Mouse (Mus musculus): ENCODE measurements at regions not wholly inside any gene's neighbourhood (a gene's known extent, or its start where the extent isn't known, plus 50 kb on each side); places are given as distances from the start of the nearest gene placed in this dataset.

- no peak for DNase-seq (ENCODE audit: low spot score)
Observed at GRCm38 (mm10) chr8:8183233-8183622, 477.8 kb downstream of the Efnb2 start.

GRCm38 (mm10) chr8:8182616-8183232 lies 478.3 kb downstream of the Efnb2 start:
- no peak for DNase-seq (ENCODE audit: low spot score)

GRCm38 (mm10) chr8:8182108-8182507 lies 478.9 kb downstream of the Efnb2 start:
- DNase-seq (ENCODE audit: low spot score) = no peak

GRCm38 (mm10) chr8:8174286-8174685 lies 486.8 kb downstream of the Efnb2 start:
- DNase-seq (ENCODE audit: low spot score) = peak; percentile 33

GRCm38 (mm10) chr8:8168674-8169073 lies 492.4 kb downstream of the Efnb2 start:
- DNase-seq (ENCODE audit: low spot score) = no peak

- no peak for DNase-seq (ENCODE audit: low spot score)
Observed at GRCm38 (mm10) chr8:8168250-8168649, 492.8 kb downstream of the Efnb2 start.

- no peak for DNase-seq (ENCODE audit: low spot score)
Observed at GRCm38 (mm10) chr8:8147527-8147926, 513.5 kb downstream of the Efnb2 start.

GRCm38 (mm10) chr8:8142933-8143495 lies 518.0 kb downstream of the Efnb2 start:
- DNase-seq (ENCODE audit: low spot score) = no peak

- DNase-seq (ENCODE audit: low spot score) = no peak
Observed at GRCm38 (mm10) chr8:8142461-8142860, 518.6 kb downstream of the Efnb2 start.

- DNase-seq (ENCODE audit: low spot score) = no peak
Observed at GRCm38 (mm10) chr8:8139720-8140119, 521.3 kb downstream of the Efnb2 start.

- DNase-seq (ENCODE audit: low spot score) = peak; percentile 8
Observed at GRCm38 (mm10) chr8:8133001-8133785, 527.8 kb downstream of the Efnb2 start.

- DNase-seq (ENCODE audit: low spot score) = peak; percentile 63
Observed at GRCm38 (mm10) chr8:8131961-8132376, 529.1 kb downstream of the Efnb2 start.

- DNase-seq (ENCODE audit: low spot score) = no peak
Observed at GRCm38 (mm10) chr8:8130806-8131205, 530.2 kb downstream of the Efnb2 start.

- peak; percentile 5 for DNase-seq (ENCODE audit: low spot score)
Observed at GRCm38 (mm10) chr8:8115595-8116429, 545.2 kb downstream of the Efnb2 start.

- DNase-seq (ENCODE audit: low spot score) = no peak
Observed at GRCm38 (mm10) chr8:8114604-8115003, 546.4 kb downstream of the Efnb2 start.

- DNase-seq (ENCODE audit: low spot score) = peak; percentile 6
Observed at GRCm38 (mm10) chr8:8109785-8110350, 551.2 kb downstream of the Efnb2 start.

- no peak for DNase-seq (ENCODE audit: low spot score)
Observed at GRCm38 (mm10) chr8:8103492-8103891, 557.5 kb downstream of the Efnb2 start.

- DNase-seq (ENCODE audit: low spot score) = peak; percentile 20
Observed at GRCm38 (mm10) chr8:8102010-8102727, 558.9 kb downstream of the Efnb2 start.

GRCm38 (mm10) chr8:8092551-8092950 lies 568.5 kb downstream of the Efnb2 start:
- no peak for DNase-seq (ENCODE audit: low spot score)

- no peak for DNase-seq (ENCODE audit: low spot score)
Observed at GRCm38 (mm10) chr8:8084652-8085051, 576.4 kb downstream of the Efnb2 start.

- DNase-seq (ENCODE audit: low spot score) = no peak
Observed at GRCm38 (mm10) chr8:8064074-8064473, 597.0 kb downstream of the Efnb2 start.

Data from embryo, embryonic 10 days (tissue).